Mouse (Mus musculus) megakaryocyte, embryonic 14.5 days (primary cell): ENCODE measurements around the gene Tnfsf8.

Experiments used
- FLI1 ChIP-seq: IDR thresholded peaks from 2 replicates; pipeline ENCODE4 v1.6.1; 2012; ENCODE audit warnings: low read length, inconsistent platforms, mixed read lengths
- GATA1 ChIP-seq: IDR thresholded peaks from 3 replicates; pipeline ENCODE4 v1.6.1; 2012; ENCODE audit warnings: mixed read lengths, low read length, inconsistent platforms, borderline replicate concordance

- TF ChIP-seq GATA1: no peak
- TF ChIP-seq FLI1: no peak
These were observed 20.7 kb downstream of the Tnfsf8 start for GRCm38 (mm10) chr4:63840457-63840856.
